Mouse (Mus musculus) embryonic fibroblast, embryonic 13.5 days (primary cell): ENCODE results near the gene Gm20388. TPM values are rescaled to one million over a fixed set of nuclear protein-coding genes. Genes with fewer than 3 reads are reported as not detected.
A peak's percentile ranks its signal among the peaks of the same experiment; 100 is the strongest.
"Not testable (repeated sequence)": the region's sequence is repeated elsewhere in the genome, so short reads cannot be mapped to it uniquely, and the experiment has no call there.

Experiments
- H3K27ac ChIP-seq: 2 replicates; pipeline ENCODE4 v1.5.1; 2012; ENCODE audit warnings: low read length, control low read depth, inconsistent platforms; ENCODE audit not compliant: insufficient read depth
- H3K4me1 ChIP-seq: 2 replicates; pipeline ENCODE4 v1.6.1; 2011; ENCODE audit warnings: low read length; ENCODE audit not compliant: control insufficient read depth, insufficient read depth
- H3K4me3 ChIP-seq: 2 replicates; pipeline ENCODE4 v1.5.1; 2011; ENCODE audit warnings: mild to moderate bottlenecking, control low read depth, low read length; ENCODE audit not compliant: insufficient read depth
- CTCF ChIP-seq: IDR thresholded peaks from 2 replicates; pipeline ENCODE4 v1.5.1; 2011; ENCODE audit warnings: mild to moderate bottlenecking, control low read depth, low read length, moderate library complexity, borderline replicate concordance; ENCODE audit not compliant: insufficient read depth
- POLR2A ChIP-seq: IDR thresholded peaks from 2 replicates; pipeline ENCODE4 v1.6.1; 2011; ENCODE audit warnings: low read depth, mild to moderate bottlenecking, control low read depth, low read length, moderate library complexity
- polyA plus RNA-seq: library from polyadenylated mRNA; stranded (reverse); fragments of >200 nt; gene quantifications from 2 replicates; pipeline ENCODE4 v1.2.4, GENCODE M21; 2011; ENCODE audit warnings: low read depth; ENCODE audit not compliant: missing spikeins, insufficient read length

Gm20388 gene
- polyA plus RNA-seq, 1 experiment = 82.8 TPM

- peak within 1 kb of the TSS; percentile 98 for H3K4me3 ChIP-seq
- peak within 1 kb of the TSS; percentile 39 for H3K27ac ChIP-seq
- TF ChIP-seq POLR2A = no peak
- TF ChIP-seq CTCF = no peak
- H3K4me1 ChIP-seq = peaks cover 4% of the 10 kb centered on the region; the same call in 1 of the 2 replicates
Measured at GRCm38 (mm10) chr8:120668374-120668905, 757.8 kb downstream of the Gm20388 start, which contains the start of gene Emc8. Gene Emc8 (minus strand): TSS chr8:120668573.

GRCm38 (mm10) chr8:120671775-120672174 is 761.1 kb downstream of the Gm20388 start:
- H3K4me3 ChIP-seq = no peak overlapping the region

GRCm38 (mm10) chr8:120672626-120673229 is 762.1 kb downstream of the Gm20388 start:
- TF ChIP-seq CTCF (no peak), POLR2A (no peak)
- H3K4me3 ChIP-seq = no peak overlapping the region
- H3K4me1 ChIP-seq = no peaks in the 10 kb centered on the region

More at GRCm38 (mm10) chr8:120671775-120672174, 761.1 kb downstream of the Gm20388 start:
- TF ChIP-seq POLR2A (no peak), CTCF (no peak)
- no peaks in the 10 kb centered on the region for H3K4me1 ChIP-seq
- no peak overlapping the region for H3K27ac ChIP-seq

GRCm38 (mm10) chr8:120673298-120673697 is 762.7 kb downstream of the Gm20388 start:
- Histone ChIP-seq H3K27ac (no peak overlapping the region), H3K4me1 (no peaks in the 10 kb centered on the region), H3K4me3 (no peak overlapping the region)
- TF ChIP-seq POLR2A (no peak), CTCF (no peak)

More at GRCm38 (mm10) chr8:120672626-120673229, 762.1 kb downstream of the Gm20388 start:
- H3K27ac ChIP-seq = no peak overlapping the region

- no peak overlapping the region for H3K4me3 ChIP-seq
- H3K4me1 ChIP-seq = no peaks in the 10 kb centered on the region
- no peak overlapping the region for H3K27ac ChIP-seq
- TF ChIP-seq CTCF (no peak), POLR2A (no peak)
Measured at GRCm38 (mm10) chr8:120675718-120676117, 765.1 kb downstream of the Gm20388 start.

- no peak overlapping the region for H3K4me3 ChIP-seq
- no peaks in the 10 kb centered on the region for H3K4me1 ChIP-seq
- TF ChIP-seq CTCF (peak; percentile 75), POLR2A (no peak)
- no peak overlapping the region for H3K27ac ChIP-seq
Measured at GRCm38 (mm10) chr8:120678447-120678846, 767.8 kb downstream of the Gm20388 start.

- Histone ChIP-seq H3K4me3 (no peak overlapping the region), H3K4me1 (no peaks in the 10 kb centered on the region), H3K27ac (no peak overlapping the region)
- TF ChIP-seq POLR2A (no peak), CTCF (no peak)
Measured at GRCm38 (mm10) chr8:120679629-120680387, 769.2 kb downstream of the Gm20388 start.

GRCm38 (mm10) chr8:120680405-120680804 is 769.8 kb downstream of the Gm20388 start:
- not testable (repeated sequence) for H3K27ac ChIP-seq, H3K4me3 ChIP-seq, H3K4me1 ChIP-seq
- peak; percentile 66; the same call in 1 of the 2 replicates for TF ChIP-seq CTCF

GRCm38 (mm10) chr8:120681113-120681512 is 770.5 kb downstream of the Gm20388 start:
- Histone ChIP-seq H3K4me1 (no peaks in the 10 kb centered on the region), H3K27ac (no peak overlapping the region), H3K4me3 (no peak overlapping the region)
- TF ChIP-seq POLR2A (no peak), CTCF (no peak)

GRCm38 (mm10) chr8:120683602-120684001 is 773.0 kb downstream of the Gm20388 start:
- TF ChIP-seq POLR2A (no peak), CTCF (peak; percentile 87)
- H3K27ac ChIP-seq = no peak overlapping the region
- H3K4me3 ChIP-seq = no peak overlapping the region
- no peaks in the 10 kb centered on the region for H3K4me1 ChIP-seq
